Comparison of ENCODE assay signal across 8 mouse cellular contexts in genomic region chr9:112235041-112235695, GRCm38 (mm10). TPM values are rescaled to one million over a fixed set of nuclear protein-coding genes. Genes with fewer than 3 reads are reported as not detected.
DNase-seq lines count a peak whose midpoint lies in the region; ATAC-seq and TF ChIP-seq lines count a peak whose summit lies in the region.

No protein-coding gene starts in this region.

- no peaks in the 10 kb centered on the region for H3K36me3 ChIP-seq in lung, embryonic 15.5 days
- no peaks in the 10 kb centered on the region for H3K36me3 ChIP-seq in megakaryocyte, embryonic 14.5 days (replicated peaks; ENCODE audit: low read length)

- TF ChIP-seq POLR2A in lung, adult 2 months (IDR thresholded peaks at IDR 0.05; ENCODE audit: borderline replicate concordance, extremely low read depth, low read depth, low read length), result no peak

- peak overlapping the region; percentile 30 for H3K4me3 ChIP-seq in lung, embryonic 15.5 days
- H3K4me3 ChIP-seq in lung, adult 2 months (replicated peaks; ENCODE audit: extremely low read depth, low read depth, low read length), result no peak overlapping the region
- peak overlapping the region; percentile 99 for H3K4me3 ChIP-seq in megakaryocyte, embryonic 14.5 days (replicated peaks)

- H3K9ac ChIP-seq in lung, embryonic 15.5 days, result no peak overlapping the region

- DNase-seq in lung, adult 2 months, result no peak
- DNase-seq in cerebellum, adult 9-11 months, result peak; percentile 92
- DNase-seq in frontal cortex, postnatal 10 days (ENCODE audit: low spot score in 2 of 2), result peak; percentile 70
- peak; percentile 76 to 90 for DNase-seq in layer of hippocampus, adult 18-20 months (ENCODE audit: low spot score in 2 of 2)
- peak; percentile 82 for DNase-seq in right cerebral cortex, postnatal 25 days
- no peak for DNase-seq in spleen, postnatal 14 days (ENCODE audit: low spot score in 2 of 2)

- H3K4me1 ChIP-seq in lung, embryonic 15.5 days, result 0 out of 2 replicates have a peak, but pooled peaks cover 12% of the 10 kb centered on the region
- H3K4me1 ChIP-seq in lung, adult 2 months (ENCODE audit: control insufficient read depth, insufficient read depth, low read length), result peaks cover 3% of the 10 kb centered on the region; the same call in 1 of the 2 replicates
- peaks cover 59% of the 10 kb centered on the region for H3K4me1 ChIP-seq in megakaryocyte, embryonic 14.5 days

- no peaks in the 10 kb centered on the region for H3K9me3 ChIP-seq in lung, embryonic 15.5 days
- H3K9me3 ChIP-seq in megakaryocyte, embryonic 14.5 days, result no peaks in the 10 kb centered on the region

- peak overlapping the region; percentile 59 for H3K4me2 ChIP-seq in lung, embryonic 15.5 days

- WGBS in lung, embryonic 15.5 days, result under 1% methylated on average over 43 of the region's 44 CpGs
- 1% methylated on average over 43 of the region's 44 CpGs for WGBS in lung, adult 2 months

- TF ChIP-seq CTCF in lung, adult 2 months (IDR thresholded peaks at IDR 0.05; ENCODE audit: insufficient read depth, low read length), result no peak

- ATAC-seq in lung, embryonic 15.5 days (ENCODE audit: borderline replicate concordance, extremely low read depth, low FRiP score, low TSS enrichment), result peak; percentile 70; the same call in 1 of the 2 replicates

- no peak overlapping the region for H3K27ac ChIP-seq in lung, embryonic 15.5 days

- H3K27me3 ChIP-seq in lung, embryonic 15.5 days, result peaks cover 63% of the 10 kb centered on the region
- peaks cover 2% of the 10 kb centered on the region for H3K27me3 ChIP-seq in megakaryocyte, embryonic 14.5 days (replicated peaks)

RNA-seq across cellular contexts. Expression of gene Arpp21, which starts 0.6 kb away (rescaled TPM):
- polyA plus RNA-seq in lung, embryonic 15.5 days (2015; fragmentation: Nextera tagmentation; extraction: Ambion mirVana), result 1.9 and 5.8 TPM in 2 replicates
- polyA plus RNA-seq in lung, adult 2 months (2012; rRNA removed), result 0.10 and 1.0 TPM in 2 replicates
- 100 to 1,000 TPM; 204 to 210 TPM for total RNA-seq in layer of hippocampus, adult 18-20 months (2021)
- 10.0 and 11.1 TPM in 2 replicates for polyA plus RNA-seq in megakaryocyte, embryonic 14.5 days (2012; ENCODE audit: insufficient read depth, low replicate concordance)

Comparison
In these comparisons a context has a peak if more than half of its experiments do, and no peak if none do; other contexts are left out.
1. DNase-seq: peak in cerebellum, adult 9-11 months (single experiment), frontal cortex, postnatal 10 days (2 of 2), layer of hippocampus, adult 18-20 months (2 of 2) and right cerebral cortex, postnatal 25 days (single experiment); none in lung, adult 2 months (single experiment) and spleen, postnatal 14 days (0 of 2).